Mouse (Mus musculus) A20 (cell line): ENCODE data around the gene Pithd1.

Experiments used
- DNase-seq: peaks from one replicate; pipeline ENCODE4 v3.0.0-alpha.2; 2011; ENCODE audit warnings: low read depth, low spot score

Pithd1 gene

DNA sequence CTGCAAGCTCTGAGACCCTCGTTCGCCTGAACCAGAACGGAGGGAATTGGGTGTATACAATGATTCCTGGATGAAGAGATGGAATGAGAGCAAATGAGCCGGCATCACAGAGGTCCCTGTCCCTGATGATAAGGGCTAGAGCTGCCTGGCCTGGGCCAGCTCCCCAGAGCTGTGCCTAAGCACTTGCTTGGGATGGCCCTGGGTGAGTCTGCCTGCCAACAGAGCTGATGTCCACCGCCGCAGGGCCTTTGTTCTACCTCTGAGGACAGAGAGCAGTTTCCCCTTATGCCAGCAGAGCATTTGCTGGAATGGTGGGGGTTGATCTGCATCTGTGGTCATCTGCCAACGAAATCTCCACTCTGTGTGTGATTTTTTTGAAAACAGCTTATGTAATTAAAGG lies 24.9 kb downstream of the Pithd1 start:
- DNase-seq, result no peak

DNA sequence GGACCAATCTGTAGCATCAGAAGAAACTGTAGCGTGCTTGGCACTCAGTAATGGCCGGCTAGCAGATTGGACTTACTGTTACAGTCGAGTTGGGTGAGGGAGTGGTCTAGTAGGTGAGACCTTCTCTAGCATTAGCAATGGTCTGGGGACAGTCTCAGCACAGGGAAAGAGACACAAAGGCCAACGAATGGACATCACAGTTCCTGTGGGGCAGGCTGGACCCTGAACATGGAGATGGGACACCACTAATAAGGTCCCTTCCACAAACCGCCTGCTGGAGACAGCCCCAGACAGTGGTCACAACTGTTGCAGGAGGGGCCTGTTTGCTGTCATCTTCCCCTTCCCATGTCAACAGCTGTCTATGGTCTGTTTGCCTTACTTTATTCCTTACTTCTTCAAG lies 25.4 kb downstream of the Pithd1 start:
- DNase-seq, result no peak

DNA sequence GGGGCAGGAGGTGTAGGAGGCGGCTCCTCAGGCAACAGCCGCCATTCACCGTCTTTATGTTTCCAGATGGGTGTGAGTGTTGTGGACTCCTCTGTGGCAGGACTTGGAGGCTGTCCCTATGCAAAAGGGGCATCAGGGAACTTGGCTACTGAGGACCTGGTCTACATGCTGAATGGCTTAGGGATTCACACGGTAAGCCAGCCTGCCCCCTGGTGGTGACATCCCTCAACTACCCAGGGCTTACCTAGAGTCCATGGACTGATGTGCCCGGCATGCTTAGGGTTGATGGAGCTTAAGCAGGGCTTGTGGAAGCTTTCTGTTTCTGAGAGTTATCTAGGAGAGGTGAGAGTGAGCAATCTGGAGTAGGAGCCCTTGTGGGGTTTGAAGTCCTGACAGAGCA lies 26.3 kb downstream of the Pithd1 start:
- peak; percentile 81 for DNase-seq

DNA sequence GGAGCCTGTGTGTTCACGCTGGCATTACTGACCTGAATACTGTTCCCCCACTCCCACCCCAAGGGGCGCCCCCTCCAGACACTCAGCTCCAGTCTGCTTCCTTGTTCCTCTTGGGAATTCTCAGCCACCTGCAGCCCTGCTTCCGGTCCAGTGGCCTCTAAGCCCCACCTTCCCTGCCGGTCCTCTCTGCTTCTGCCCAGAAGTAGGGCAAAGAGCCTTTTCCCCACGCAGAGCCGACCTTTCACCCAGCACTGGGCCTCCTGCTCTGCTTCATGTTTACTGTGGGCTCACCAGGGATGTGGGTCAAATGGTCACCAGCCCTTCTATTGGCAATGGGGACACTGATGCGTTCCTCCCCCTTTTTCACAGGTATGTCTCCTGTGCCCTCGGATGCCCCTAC lies 28.7 kb downstream of the Pithd1 start:
- DNase-seq, result no peak

DNA sequence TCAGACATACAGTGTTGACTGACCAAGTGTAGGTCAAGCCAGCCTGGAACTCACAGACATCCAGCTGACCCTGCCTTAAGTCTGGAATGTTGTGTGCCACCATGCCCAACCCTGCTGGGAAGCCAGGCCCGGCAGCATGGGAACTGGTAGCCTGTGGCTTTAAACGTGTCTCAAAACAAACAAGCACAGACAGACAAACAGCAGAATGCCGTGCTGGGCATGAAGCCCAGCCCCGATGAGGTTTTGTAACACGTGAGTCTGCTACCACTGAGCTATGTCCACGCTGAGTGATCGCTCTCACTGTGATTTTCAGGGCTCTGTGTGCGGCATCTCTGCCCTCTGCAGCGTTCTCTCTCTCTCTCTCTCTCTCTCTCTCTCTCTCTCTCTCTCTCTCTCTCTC lies 31.2 kb downstream of the Pithd1 start:
- no peak for DNase-seq

DNA sequence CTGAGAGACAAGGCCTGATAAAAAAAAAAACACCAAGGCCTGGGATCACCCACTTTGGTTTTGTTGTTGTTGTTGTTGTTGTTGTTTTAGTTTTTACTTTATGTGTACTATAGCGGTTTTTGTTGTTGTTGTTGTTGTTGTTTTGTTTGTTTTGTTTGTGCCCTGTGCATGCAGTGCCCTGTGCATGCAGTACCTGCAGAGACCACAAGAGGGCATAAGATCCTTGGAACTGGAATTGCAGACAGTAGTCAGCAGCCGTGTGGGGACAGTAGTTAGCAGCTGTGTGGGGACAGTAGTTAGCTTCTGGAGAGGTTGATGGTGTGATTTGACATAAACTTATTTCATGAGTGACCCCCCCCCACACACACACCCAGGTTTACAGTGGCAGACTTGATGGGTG lies 32.8 kb downstream of the Pithd1 start:
- DNase-seq, result peak; percentile 70

DNA sequence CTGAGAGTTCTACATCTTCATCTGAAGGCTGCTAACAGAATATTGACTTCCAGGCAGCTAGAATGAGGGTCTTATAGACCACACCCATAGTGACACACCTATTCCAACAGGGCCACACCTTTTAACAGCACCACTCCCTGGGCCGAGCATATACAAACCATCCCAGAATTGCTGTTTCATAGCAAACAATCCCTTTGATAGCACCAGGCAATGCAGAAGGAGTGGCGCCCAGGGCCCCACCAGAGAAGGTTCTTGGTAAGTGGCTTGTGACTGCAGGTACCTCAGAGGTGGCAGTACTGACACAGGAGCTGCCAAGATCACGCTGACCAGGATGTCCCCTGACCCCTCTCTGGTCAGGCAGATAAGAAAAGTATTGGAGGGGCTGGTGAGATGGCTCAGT lies 33.9 kb downstream of the Pithd1 start:
- DNase-seq, result no peak

DNA sequence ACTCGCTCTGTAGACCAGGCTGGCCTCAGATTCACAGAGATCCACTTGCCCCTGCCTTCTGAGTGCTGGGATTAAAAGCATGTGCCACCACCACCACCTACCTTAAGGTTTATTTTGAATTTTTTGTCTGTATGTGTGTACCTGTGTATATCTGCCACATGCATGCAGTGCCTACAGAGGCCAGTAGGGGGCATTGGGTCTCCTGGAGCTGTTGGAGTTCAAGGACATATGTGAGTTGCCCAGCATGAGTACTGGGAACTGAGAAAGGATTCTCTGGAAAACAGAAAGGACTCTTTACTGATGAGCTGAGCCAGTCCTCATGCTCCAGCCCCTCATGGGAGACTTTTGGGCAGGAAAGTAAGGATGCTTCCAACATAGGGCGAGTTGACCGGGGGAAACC lies 35.6 kb downstream of the Pithd1 start:
- DNase-seq, result peak; percentile 31

DNA sequence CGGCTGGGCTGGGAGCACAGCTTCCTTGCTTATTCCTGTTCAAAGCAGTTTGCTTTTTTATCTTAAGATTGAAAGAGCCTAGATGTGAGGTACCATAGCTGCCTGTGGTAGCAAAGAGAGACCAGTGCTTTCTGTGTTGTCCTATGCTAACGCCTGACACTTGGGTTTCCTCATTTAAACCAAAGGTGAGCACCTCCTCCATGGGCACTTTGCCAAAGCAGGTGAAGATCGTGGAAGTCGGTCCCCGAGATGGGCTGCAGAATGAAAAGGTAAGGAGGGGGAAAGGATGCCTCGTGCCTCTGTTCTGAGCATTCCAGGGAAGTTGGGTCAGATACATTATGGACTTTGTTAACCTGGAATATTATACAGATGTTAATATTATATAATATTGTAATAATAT lies 36.7 kb downstream of the Pithd1 start:
- DNase-seq, result no peak

DNA sequence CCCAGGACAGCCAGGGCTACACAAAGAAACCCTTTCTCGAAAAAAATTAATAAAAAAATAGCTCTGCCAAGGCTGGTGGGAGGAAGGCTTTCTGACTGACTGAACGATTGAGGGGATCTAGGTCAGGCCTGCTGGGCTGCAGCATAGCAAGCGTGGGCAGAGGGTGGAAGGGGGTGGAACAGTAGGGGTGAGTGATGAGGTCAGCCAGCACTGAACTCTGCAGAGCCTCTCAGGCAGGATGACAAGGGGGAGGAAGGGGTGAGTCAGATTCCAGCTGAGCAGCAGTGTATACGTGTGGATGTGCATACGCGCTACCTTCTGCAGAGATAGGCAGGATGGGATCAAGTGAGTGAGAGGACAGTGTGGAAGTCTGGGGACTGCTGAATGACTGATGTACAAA lies 37.2 kb downstream of the Pithd1 start:
- DNase-seq, result no peak

DNA sequence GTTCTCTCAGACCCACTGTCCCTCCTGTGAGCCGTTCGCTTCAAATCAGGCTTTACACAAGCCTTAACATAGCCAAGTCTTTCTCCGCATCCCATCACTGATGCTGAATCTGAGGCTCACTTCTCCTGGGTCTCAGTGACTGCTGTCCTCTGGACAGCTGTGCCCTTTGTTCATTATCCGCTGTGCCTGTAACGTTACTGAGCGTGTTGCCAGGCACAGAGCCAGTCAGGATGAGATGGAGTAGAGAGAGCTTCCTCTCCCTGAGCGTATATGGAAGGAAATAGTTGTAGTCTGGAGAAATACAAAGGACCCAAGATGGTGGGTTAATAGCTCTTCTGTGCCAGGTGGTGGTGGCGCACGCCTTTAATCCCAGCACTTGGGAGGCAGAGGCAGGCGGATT lies 37.6 kb downstream of the Pithd1 start:
- DNase-seq, result no peak

DNA sequence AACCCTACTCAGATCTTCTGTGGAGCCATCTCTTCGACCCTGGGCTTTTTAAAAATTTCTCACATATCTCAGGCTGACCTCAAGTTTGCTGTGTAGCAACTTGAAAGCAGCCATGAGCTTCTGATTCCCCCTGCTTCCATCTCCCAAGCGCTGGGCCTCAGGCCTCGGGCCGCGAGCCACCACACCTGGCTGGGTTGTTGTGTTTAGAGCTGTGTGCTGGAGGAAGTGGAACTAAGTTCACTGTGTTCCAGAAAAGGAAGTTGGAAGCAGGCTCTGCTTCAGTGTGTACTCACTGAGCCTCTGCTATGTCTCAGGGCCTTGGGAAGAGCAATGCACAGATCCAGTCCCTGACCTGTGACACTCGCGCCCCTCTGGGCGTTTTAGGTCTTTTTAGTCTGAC lies 38.9 kb downstream of the Pithd1 start:
- DNase-seq, result peak; percentile 78

DNA sequence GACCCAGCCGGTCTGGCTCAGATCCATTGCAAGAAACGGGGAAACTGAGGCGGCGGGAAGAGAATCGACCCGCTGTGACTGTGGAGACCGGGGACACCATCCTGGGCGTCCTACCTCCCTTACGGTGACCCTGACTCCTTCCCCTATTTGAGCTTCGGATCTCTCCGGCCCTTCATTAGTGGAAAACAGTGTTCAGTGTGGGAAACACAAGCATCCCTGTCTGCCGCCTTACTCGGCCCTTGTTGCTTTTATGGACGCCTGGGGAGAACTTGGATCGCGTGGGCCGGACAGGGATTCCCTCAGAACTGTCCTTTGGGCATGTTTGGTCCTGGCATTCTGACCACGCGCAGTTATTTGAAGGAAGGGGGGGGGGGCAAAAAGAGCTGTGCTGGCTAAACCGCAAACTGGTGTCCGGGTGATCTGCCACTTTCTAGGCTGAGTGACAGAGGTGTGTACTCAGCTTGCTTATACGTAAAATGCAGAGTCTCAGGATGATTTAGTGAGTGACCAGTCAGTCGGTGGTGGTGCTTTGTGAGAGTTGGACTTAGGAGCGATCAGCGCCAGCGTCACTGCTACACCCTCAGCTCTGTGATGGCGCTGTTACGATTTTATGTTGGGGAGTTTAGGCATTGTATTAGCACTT lies 40.3 kb downstream of the Pithd1 start:
- peak; percentile 67 for DNase-seq

DNA sequence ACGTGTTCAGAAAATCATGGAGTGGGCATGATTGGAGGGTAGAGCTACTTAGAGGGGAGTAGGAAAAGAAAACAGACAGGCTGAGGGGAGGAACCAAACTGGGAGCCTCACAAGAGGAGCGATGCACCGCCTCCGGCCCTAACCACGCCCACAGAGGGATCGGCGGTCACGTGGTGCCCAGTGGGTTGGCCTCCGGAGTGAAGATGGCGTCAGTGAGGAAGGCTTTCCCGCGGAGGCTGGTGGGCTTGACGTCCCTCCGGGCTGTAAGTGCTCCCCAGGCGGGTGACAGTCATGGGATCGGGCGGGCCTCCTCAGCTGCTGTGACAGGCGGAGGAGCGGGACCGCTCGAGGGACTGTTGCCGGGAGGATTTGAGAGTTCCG lies 40.8 kb downstream of the Pithd1 start, which contains the start of gene Hmgcl:
TSS of gene Hmgcl (plus strand) at position 171 of the 381 bp plus-strand sequence.
- DNase-seq, result peak; percentile 92

DNA sequence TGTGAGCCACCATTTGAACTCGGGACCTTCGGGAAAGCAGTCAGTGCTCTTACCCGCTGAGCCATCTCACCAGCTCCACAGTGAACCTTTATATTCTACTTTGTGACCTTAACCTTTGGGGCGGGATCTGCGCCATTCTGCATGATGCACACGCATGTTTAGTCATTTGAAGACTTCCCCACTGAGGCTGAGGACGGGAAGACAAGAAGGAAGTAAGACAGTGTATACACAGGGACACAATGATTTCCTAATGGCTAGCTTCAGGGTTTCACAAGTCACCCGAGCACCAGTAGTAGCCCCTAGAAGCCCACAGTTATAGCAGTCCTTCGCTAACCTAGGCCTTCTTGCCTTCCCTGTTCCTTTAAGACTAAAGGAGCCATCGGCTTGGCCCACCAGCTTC lies 41.4 kb downstream of the Pithd1 start:
- DNase-seq, result peak; percentile 15

DNA sequence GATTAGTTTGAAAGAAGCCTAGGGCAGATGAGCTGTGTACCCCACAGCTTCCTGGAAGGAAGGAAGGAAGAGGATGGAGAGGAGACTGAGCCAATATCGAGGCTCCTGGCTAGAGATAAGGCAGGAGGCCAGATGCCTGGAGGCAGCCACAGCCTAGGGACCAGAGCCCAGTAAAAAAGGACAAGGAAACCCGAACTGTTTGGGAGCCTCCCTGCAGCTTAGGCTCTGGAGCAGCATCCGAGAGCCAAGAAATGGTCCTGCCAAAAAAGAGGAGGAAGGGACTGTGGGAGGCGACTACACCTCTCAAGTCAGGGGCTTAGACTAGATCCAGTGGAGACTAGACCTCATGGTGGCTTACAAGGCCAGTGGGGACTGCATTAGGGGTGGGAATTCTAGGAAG lies 43.7 kb downstream of the Pithd1 start:
- DNase-seq, result no peak

DNA sequence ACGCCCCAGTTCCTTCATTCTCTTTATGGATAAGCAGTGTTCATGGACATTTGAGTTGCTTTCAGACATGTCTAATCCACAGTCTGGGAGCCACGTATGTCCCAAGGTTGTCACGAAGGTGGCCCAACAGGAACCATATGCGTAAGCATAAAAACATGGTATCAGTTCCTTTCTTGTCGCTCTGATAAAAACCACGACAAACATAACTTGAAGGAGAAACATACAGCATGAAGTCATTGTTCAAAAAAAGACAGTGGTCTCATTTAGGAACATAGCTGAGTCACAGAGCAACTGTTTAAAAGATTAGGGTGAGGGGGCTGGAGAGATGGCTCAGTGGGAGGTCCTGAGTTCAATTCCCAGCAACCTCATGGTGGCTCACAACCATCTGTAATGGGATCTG lies 44.9 kb downstream of the Pithd1 start:
- peak; percentile 63 for DNase-seq

DNA sequence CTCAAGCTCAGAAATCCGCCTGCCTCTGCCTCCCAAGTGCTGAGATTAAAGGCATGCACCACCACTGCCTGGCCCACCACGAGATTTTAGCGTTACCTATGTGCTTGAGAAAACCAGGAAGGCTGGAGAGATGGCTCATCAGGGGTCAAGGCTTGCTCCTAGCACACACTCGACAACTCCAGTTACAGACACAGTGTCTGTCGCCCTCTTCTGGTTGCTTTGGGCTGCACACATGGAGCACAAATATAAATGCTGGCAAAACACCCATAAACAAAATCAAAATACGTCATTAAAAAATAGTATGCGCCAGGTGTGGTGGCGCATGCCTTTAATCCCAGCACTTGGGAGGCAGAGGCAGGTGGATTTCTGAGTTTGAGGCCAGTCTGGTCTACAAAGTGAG lies 46.0 kb downstream of the Pithd1 start:
- peak; percentile 64 for DNase-seq

DNA sequence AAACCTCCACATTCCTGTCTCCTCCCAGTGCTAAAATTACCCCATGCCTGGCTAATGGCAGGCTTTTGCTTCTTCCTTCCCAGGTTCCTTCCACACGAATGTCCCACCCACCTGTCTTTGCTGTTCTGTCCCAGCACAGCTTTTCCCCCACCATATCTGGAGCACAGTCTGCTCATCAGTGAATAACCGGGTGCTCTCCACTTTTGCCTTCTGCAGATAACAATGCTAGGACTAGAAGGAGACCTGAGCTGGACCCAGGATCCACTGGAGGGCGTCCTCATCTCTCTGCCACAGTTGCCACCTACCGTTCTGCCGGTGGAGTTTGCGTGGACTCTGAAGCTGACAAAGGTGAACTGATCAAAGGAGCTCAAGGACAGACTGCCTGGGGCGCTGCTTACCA lies 48.2 kb downstream of the Pithd1 start:
- no peak for DNase-seq

DNA sequence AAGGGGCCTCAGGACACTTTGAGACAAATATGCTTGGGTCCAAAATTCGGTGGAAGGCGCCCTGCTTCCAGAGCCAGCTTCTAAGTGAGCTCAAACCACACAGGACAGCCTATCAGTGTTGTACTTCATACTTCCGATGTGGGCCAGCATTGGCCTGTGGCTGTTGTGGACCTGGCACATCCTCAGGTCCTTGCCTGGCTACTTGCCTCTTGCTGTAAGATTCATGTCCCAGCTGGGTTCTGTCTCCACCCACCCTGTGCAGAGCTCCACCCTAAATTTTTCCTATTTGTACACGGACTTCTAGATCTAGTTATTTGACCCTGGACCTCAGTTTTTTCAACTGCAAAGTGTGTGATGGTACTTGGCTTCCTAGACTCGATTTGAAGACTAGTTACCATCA lies 51.6 kb downstream of the Pithd1 start:
- no peak for DNase-seq

DNA sequence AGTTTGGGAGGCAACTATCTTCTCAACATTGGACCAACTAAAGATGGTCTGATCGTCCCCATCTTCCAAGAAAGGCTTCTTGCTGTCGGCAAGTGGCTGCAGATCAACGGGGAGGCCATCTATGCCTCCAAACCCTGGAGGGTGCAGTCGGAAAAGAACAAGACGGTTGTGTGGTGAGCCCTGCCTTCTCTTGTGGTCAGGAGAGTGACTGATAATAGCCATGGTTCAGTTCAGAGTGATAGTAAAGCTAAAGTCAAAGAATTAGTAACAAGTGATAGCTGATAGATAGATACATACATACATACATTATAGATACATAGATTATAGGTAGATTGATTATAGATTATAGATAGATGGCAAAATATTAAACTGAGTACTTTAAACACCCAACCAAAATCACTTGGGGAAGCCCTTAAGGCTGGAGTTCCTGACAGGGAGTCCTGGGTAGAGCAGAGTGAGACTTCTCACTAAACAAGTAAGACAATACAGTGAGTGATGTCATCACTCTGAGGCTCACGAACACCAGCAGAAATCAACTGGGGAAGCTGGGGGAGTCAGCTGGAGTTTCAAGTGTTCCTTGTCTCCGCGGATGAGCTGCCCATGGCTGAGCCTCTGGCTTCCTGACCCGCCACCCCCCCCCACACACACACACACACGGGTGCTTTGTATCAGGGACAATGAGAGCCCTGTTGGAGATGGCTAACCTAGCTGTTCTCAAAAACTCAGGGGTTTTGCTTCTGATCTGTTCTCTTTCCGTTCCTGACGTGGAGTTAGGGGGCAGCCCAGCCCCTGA lies 52.2 kb downstream of the Pithd1 start:
- DNase-seq, result no peak

DNA sequence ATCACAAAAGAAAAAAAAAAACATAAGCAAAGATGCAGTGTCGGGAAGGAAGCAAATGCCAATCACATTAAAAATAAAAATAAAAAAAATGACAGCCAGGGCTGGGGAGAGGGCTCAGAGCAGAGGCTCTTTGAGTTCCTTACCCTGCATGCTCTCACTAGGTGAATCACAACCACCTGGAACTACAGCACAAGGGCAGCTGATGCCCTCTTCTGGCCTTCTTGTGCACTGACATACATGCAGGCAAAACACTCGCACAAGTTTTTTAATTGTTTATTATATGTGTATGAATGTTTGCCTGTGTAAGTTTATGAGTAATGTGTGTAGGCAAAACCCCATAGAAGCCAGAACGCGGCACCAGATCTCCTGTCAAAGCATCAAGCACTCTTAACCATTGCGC lies 55.2 kb downstream of the Pithd1 start:
- peak; percentile 61 for DNase-seq

DNA sequence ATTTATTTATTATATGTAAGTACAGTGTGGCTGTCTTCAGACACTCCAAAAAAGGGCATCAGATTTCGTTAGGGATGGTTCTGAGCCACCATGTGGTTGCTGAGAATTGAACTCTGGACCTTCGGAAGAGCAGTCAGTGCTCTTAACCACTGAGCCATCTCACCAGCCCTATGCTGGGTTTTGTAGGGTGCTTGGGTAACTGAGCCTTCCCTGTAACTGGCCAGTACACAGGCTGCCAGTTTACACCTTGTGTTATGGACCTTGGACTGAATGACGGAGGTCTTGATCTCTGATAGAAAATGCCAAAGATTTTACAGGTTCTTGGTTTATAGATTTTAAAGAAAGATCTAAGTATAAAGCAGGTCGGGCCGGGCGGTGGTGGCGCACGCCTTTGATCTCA lies 56.8 kb downstream of the Pithd1 start:
- no peak for DNase-seq
